ENCODE assay signal across 9 mouse cellular contexts in the genomic region with DNA sequence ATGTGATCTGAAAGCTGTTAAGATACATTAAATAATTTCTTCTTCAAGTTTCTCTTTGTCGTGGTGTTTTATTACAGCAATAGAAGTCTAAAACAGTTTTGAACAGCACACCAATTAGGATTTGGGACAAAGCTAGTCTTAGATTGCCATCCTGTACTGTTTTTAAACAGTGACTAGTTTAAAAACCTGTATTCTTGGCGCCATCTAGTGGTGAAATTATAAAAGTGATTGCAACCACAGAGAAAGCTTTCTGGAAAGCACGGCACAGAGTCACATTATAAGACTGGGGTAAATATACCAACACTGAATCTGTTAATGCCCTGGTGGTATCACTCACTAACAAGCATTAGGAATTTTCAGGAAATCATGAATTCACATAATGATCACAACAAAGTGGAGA.
A peak's percentile ranks its signal among the peaks of the same experiment; 100 is the strongest.
DNase-seq lines count a peak whose midpoint lies in the region; ATAC-seq and TF ChIP-seq lines count a peak whose summit lies in the region.
"Had no signal": no experiment of that assay in that cellular context is flagged by ENCODE, and none has a peak within 500 bp of the region (broad histone marks: within the 10 kb centered on the region; RNA-seq: fewer than 3 reads in every experiment).

No protein-coding gene starts in this region.

- no peaks in the 10 kb centered on the region for H3K27me3 ChIP-seq in midbrain, embryonic 12.5 days
- no peaks in the 10 kb centered on the region for H3K27me3 ChIP-seq in midbrain, embryonic 10.5 days (ENCODE audit: low read depth, poor library complexity, severe bottlenecking)

- 29% methylated on average over 3 of the region's 3 CpGs for WGBS in midbrain, embryonic 12.5 days
- 25% methylated on average over 3 of the region's 3 CpGs for WGBS in midbrain, embryonic 10.5 days

- intact Hi-C loops in heart, postnatal 10 days (cut with DNase I): loop anchor here (2.0 to 5.0 kb wide), 3 partner anchors 115 to 534 kb away; no protein-coding TSS in a partner anchor

- H3K9ac ChIP-seq in midbrain, embryonic 12.5 days (replicated peaks): no peak overlapping the region

- peak; percentile 16 to 44 for DNase-seq in heart, postnatal 10 days
- DNase-seq in heart, postnatal 4 days: no peak
- DNase-seq in midbrain, embryonic 10.5 days (ENCODE audit: low spot score): no peak
- DNase-seq in brain, embryonic 14.5 days (ENCODE audit: low read depth): peak; percentile 68
- peak; percentile 0 for DNase-seq in retina, adult 2 months (ENCODE audit: low read depth, low spot score)
- DNase-seq in ovary, postnatal 10 days (ENCODE audit: low spot score): no peak
- no peak for DNase-seq in ovary, postnatal 36 days (ENCODE audit: low spot score)
- DNase-seq: kidney, adult 18-20 months had no signal

- peak; percentile 34; the same call in 1 of the 2 replicates for ATAC-seq in midbrain, embryonic 12.5 days (ENCODE audit: low FRiP score, low read depth)

- no peak overlapping the region for H3K4me2 ChIP-seq in midbrain, embryonic 12.5 days (replicated peaks)

- H3K4me3 ChIP-seq in midbrain, embryonic 12.5 days: no peak overlapping the region
- H3K4me3 ChIP-seq in midbrain, embryonic 10.5 days: no peak overlapping the region

- TF ChIP-seq POLR2A in brain, embryonic 14.5 days (IDR thresholded peaks at IDR 0.05; ENCODE audit: borderline replicate concordance, extremely low read depth, insufficient read depth, insufficient read length, poor library complexity, severe bottlenecking): no peak

- 0 out of 2 replicates have a peak, but pooled peaks cover 3% of the 10 kb centered on the region for H3K9me3 ChIP-seq in midbrain, embryonic 12.5 days
- H3K9me3 ChIP-seq in midbrain, embryonic 10.5 days (replicated peaks): no peaks in the 10 kb centered on the region; the same call in 1 of the 2 replicates

- H3K4me1 ChIP-seq in midbrain, embryonic 12.5 days: no peaks in the 10 kb centered on the region
- no peaks in the 10 kb centered on the region for H3K4me1 ChIP-seq in midbrain, embryonic 10.5 days

- no peaks in the 10 kb centered on the region for H3K36me3 ChIP-seq in midbrain, embryonic 12.5 days
- no peaks in the 10 kb centered on the region for H3K36me3 ChIP-seq in midbrain, embryonic 10.5 days

- H3K27ac ChIP-seq in midbrain, embryonic 12.5 days (replicated peaks): no peak overlapping the region
- H3K27ac ChIP-seq in midbrain, embryonic 10.5 days (replicated peaks): no peak overlapping the region

- TF ChIP-seq CTCF in brain, embryonic 14.5 days (IDR thresholded peaks at IDR 0.05; ENCODE audit: borderline replicate concordance, extremely low read depth, insufficient read depth, insufficient read length): 0 out of 2 replicates have a peak, but pooled peaks have one; percentile 15

Comparison
In these comparisons a context has a peak if more than half of its experiments do, and no peak if none do; other contexts are left out.
1. DNase-seq: peak in heart, postnatal 10 days (2 of 2), brain, embryonic 14.5 days (single experiment) and retina, adult 2 months (single experiment); none in heart, postnatal 4 days (single experiment), midbrain, embryonic 10.5 days (single experiment), ovary, postnatal 10 days (single experiment) and ovary, postnatal 36 days (single experiment).